Mouse (Mus musculus) MEL (cell line): Measurements from ENCODE around the gene Tbc1d23. TPM values are rescaled to one million over a fixed set of nuclear protein-coding genes. Genes with fewer than 3 reads are reported as not detected.

ENCODE experiments used
- DNase-seq: peaks from one replicate; pipeline ENCODE4 v3.0.0; 2011; ENCODE audit warnings: low read depth, low spot score
- H3K27ac ChIP-seq: 2 replicates; pipeline ENCODE4 v1.5.1; 2012; ENCODE audit warnings: low read depth, mild to moderate bottlenecking, control low read depth, low read length, moderate library complexity; ENCODE audit not compliant: control insufficient read depth
- H3K27me3 ChIP-seq, 2 experiments: fragments of 150-350 bp in 1 of 2; sonication (generic) in 1 of 2; 2 replicates each; pipeline ENCODE4 v1.6.1; 2012; ENCODE audit warnings: low read length in 2 of 2, mild to moderate bottlenecking in 2 of 2, improper control_type of control experiment in 1 of 2, moderate library complexity in 1 of 2; ENCODE audit not compliant: insufficient read depth in 2 of 2, control insufficient read depth in 1 of 2
- H3K36me3 ChIP-seq, 2 experiments: 2 replicates each; pipeline ENCODE4 v1.6.1; 2012 to 2014; ENCODE audit warnings: low read length in 2 of 2, improper control_type of control experiment in 1 of 2, inconsistent platforms in 1 of 2, mild to moderate bottlenecking in 1 of 2; ENCODE audit not compliant: insufficient read depth in 2 of 2, control insufficient read depth in 1 of 2
- H3K4me1 ChIP-seq, 2 experiments: fragments of 150-350 bp in 1 of 2; sonication (generic) in 1 of 2; 2 replicates each; pipeline ENCODE4 v1.6.1; 2012; ENCODE audit warnings: low read length in 2 of 2, improper control_type of control experiment in 1 of 2, mild to moderate bottlenecking in 1 of 2; ENCODE audit not compliant: insufficient read depth in 2 of 2, control insufficient read depth in 1 of 2
- H3K4me3 ChIP-seq, 2 experiments: fragments of 150-350 bp in 1 of 2; sonication (generic) in 1 of 2; 2 replicates each; pipeline ENCODE4 v1.5.1; 2012; ENCODE audit warnings: low read depth in 2 of 2, low read length in 2 of 2, mild to moderate bottlenecking in 2 of 2, moderate library complexity in 2 of 2, control low read depth in 1 of 2, improper control_type of control experiment in 1 of 2; ENCODE audit not compliant: control insufficient read depth in 1 of 2, insufficient read depth in 1 of 2
- H3K79me2 ChIP-seq: 2 replicates; pipeline ENCODE4 v1.6.1; 2012; ENCODE audit warnings: mild to moderate bottlenecking, low read length, moderate library complexity; ENCODE audit not compliant: control insufficient read depth, poor library complexity, insufficient read depth
- H3K9ac ChIP-seq: 2 replicates; pipeline ENCODE4 v1.6.1; 2012; ENCODE audit warnings: low read depth, mild to moderate bottlenecking, control low read depth, low read length, moderate library complexity; ENCODE audit not compliant: control insufficient read depth, poor library complexity, severe bottlenecking
- H3K9me3 ChIP-seq: fragments of 150-350 bp; sonication (generic); replicated peaks from 2 replicates; pipeline ENCODE4 v1.6.1; 2012; ENCODE audit warnings: mild to moderate bottlenecking, low read length, improper control_type of control experiment, moderate library complexity; ENCODE audit not compliant: insufficient read depth
- BHLHE40 ChIP-seq: IDR thresholded peaks from 2 replicates; pipeline ENCODE4 v1.6.1; 2012; ENCODE audit warnings: low read depth, mild to moderate bottlenecking, inconsistent platforms, low read length, improper control_type of control experiment, borderline replicate concordance
- CHD1 ChIP-seq: IDR thresholded peaks from 2 replicates; pipeline ENCODE4 v1.6.1; 2012; ENCODE audit warnings: low read depth, mild to moderate bottlenecking, inconsistent platforms, low read length, improper control_type of control experiment
- CHD2 ChIP-seq: IDR thresholded peaks from 2 replicates; pipeline ENCODE4 v1.6.1; 2011; ENCODE audit warnings: low read length, improper control_type of control experiment
- E2F4 ChIP-seq: IDR thresholded peaks from 2 replicates; pipeline ENCODE4 v1.6.1; 2011; ENCODE audit warnings: low read depth, low read length, improper control_type of control experiment, borderline replicate concordance
- ETS1 ChIP-seq: IDR thresholded peaks from 2 replicates; pipeline ENCODE4 v1.6.1; 2012; ENCODE audit warnings: low read depth, mild to moderate bottlenecking, inconsistent platforms, low read length, improper control_type of control experiment, moderate library complexity
- GABPA ChIP-seq: IDR thresholded peaks from 2 replicates; pipeline ENCODE4 v1.6.1; 2012; ENCODE audit warnings: low read depth, mild to moderate bottlenecking, inconsistent platforms, low read length, improper control_type of control experiment, moderate library complexity
- MAFK ChIP-seq: IDR thresholded peaks from 2 replicates; pipeline ENCODE4 v1.6.1; 2011; ENCODE audit warnings: low read depth, mild to moderate bottlenecking, low read length, improper control_type of control experiment, borderline replicate concordance
- MAZ ChIP-seq: IDR thresholded peaks from 2 replicates; pipeline ENCODE4 v1.6.1; 2012; ENCODE audit warnings: low read depth, mild to moderate bottlenecking, inconsistent platforms, low read length, improper control_type of control experiment
- MEF2A ChIP-seq: IDR thresholded peaks from 2 replicates; pipeline ENCODE4 v1.6.1; 2014; ENCODE audit warnings: low read depth, mild to moderate bottlenecking, inconsistent platforms, low read length, improper control_type of control experiment; ENCODE audit not compliant: poor library complexity, insufficient replicate concordance, severe bottlenecking; ENCODE audit errors: extremely low read depth
- MYB ChIP-seq: IDR thresholded peaks from 2 replicates; pipeline ENCODE4 v1.6.1; 2011; ENCODE audit warnings: mild to moderate bottlenecking, low read depth, low read length, improper control_type of control experiment
- MYC ChIP-seq: IDR thresholded peaks from 2 replicates; pipeline ENCODE4 v1.6.1; 2011; ENCODE audit warnings: low read depth, mild to moderate bottlenecking, low read length, improper control_type of control experiment, moderate library complexity
- NELFE ChIP-seq: IDR thresholded peaks from 2 replicates; pipeline ENCODE4 v1.6.1; 2011; ENCODE audit warnings: low read depth, low read length, improper control_type of control experiment
- NRF1 ChIP-seq: IDR thresholded peaks from 2 replicates; pipeline ENCODE4 v1.6.1; 2014; ENCODE audit warnings: low read depth, mild to moderate bottlenecking, inconsistent platforms, low read length, improper control_type of control experiment, moderate library complexity; ENCODE audit not compliant: poor library complexity, insufficient read depth, severe bottlenecking
- POLR2AphosphoS2 ChIP-seq: IDR thresholded peaks from 2 replicates; pipeline ENCODE4 v1.6.1; 2011; ENCODE audit warnings: low read length, improper control_type of control experiment
- RAD21 ChIP-seq: IDR thresholded peaks from 2 replicates; pipeline ENCODE4 v1.6.1; 2011; ENCODE audit warnings: mild to moderate bottlenecking, low read depth, low read length, improper control_type of control experiment
- RCOR1 ChIP-seq: IDR thresholded peaks from 2 replicates; pipeline ENCODE4 v1.6.1; 2012; ENCODE audit warnings: low read depth, mild to moderate bottlenecking, inconsistent platforms, low read length, improper control_type of control experiment
- SIN3A ChIP-seq: IDR thresholded peaks from 2 replicates; pipeline ENCODE4 v1.6.1; 2012; ENCODE audit warnings: low read length, improper control_type of control experiment, inconsistent platforms
- TAL1 ChIP-seq: IDR thresholded peaks from 2 replicates; pipeline ENCODE4 v1.6.1; 2012; ENCODE audit warnings: mild to moderate bottlenecking, inconsistent platforms, low read length, moderate library complexity, mixed read lengths
- TBP ChIP-seq: IDR thresholded peaks from 2 replicates; pipeline ENCODE4 v1.8.0; 2011; ENCODE audit warnings: low read depth, low read length, improper control_type of control experiment
- TCF12 ChIP-seq: IDR thresholded peaks from 2 replicates; pipeline ENCODE4 v1.6.1; 2014; ENCODE audit warnings: low read depth, mild to moderate bottlenecking, inconsistent platforms, low read length, improper control_type of control experiment, moderate library complexity
- UBTF ChIP-seq: IDR thresholded peaks from 2 replicates; pipeline ENCODE4 v1.6.1; 2012; ENCODE audit warnings: low read depth, mild to moderate bottlenecking, inconsistent platforms, low read length, improper control_type of control experiment, moderate library complexity, borderline replicate concordance; ENCODE audit not compliant: insufficient read depth
- ZC3H11A ChIP-seq: IDR thresholded peaks from 2 replicates; pipeline ENCODE4 v1.6.1; 2012; ENCODE audit warnings: low read depth, mild to moderate bottlenecking, inconsistent platforms, low read length, improper control_type of control experiment
- ZKSCAN1 ChIP-seq: IDR thresholded peaks from 2 replicates; pipeline ENCODE4 v1.6.1; 2012; ENCODE audit warnings: low read depth, mild to moderate bottlenecking, inconsistent platforms, low read length, improper control_type of control experiment, moderate library complexity
- ZMIZ1 ChIP-seq: IDR thresholded peaks from 2 replicates; pipeline ENCODE4 v1.6.1; 2012; ENCODE audit warnings: low read depth, mild to moderate bottlenecking, inconsistent platforms, low read length, improper control_type of control experiment, moderate library complexity
- ZNF384 ChIP-seq: IDR thresholded peaks from 2 replicates; pipeline ENCODE4 v1.6.1; 2012; ENCODE audit warnings: low read depth, mild to moderate bottlenecking, inconsistent platforms, low read length, improper control_type of control experiment
- polyA plus RNA-seq, 2 experiments: library from polyadenylated mRNA; stranded (reverse) in 1 of 2; unstranded in 1 of 2; fragments of >175 nt in 1 of 2; fragments of >200 nt in 1 of 2; gene quantifications; 2 replicates each; pipeline versions ENCODE4 v1.2.1 to v1.2.4; 2012; ENCODE audit warnings: low replicate concordance in 2 of 2, low read depth in 1 of 2; ENCODE audit not compliant: insufficient read length in 2 of 2, insufficient read depth in 1 of 2, missing spikeins in 1 of 2
- total RNA-seq: library from RNA; depleted of rRNA; stranded (reverse); fragments of 300-350 nt; gene quantifications from 2 replicates; pipeline ENCODE4 v1.2.3, GENCODE M21; 2012

Tbc1d23 gene
- total and polyA plus RNA-seq, 3 experiments, result 16.9 to 18.1 TPM; not detected in 1

DNA sequence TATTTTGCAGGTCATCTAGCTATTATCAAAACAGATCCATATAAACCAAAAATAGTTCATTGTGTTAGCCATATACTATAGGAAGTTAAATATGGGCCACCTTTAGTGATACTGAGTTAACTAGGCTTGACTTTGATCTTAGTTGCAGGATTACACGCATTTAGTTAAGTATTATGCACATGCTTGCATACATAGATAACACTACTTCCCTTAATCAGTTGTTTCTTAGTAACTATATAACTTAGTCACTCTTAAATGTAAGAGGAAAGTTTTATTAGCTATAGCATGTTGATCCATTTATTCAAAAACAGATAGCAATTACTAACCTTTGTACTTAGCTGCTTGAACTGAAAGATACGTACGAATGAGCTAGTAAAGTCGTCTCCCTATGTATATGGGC is 79.9 kb downstream of the Tbc1d23 start:
- Histone ChIP-seq H3K27ac (no peak overlapping the region), H3K27me3 (no peaks in the 10 kb centered on the region), H3K9ac (no peak overlapping the region), H3K9me3 (no peaks in the 10 kb centered on the region), H3K4me3 (no peak overlapping the region), H3K4me1 (peaks cover 0 to 2% of the 10 kb centered on the region in 2 experiments; a peak in 1 of 4 replicates), H3K36me3 (peaks cover 10 to 35% of the 10 kb centered on the region in 2 experiments), H3K79me2 (peaks cover 1% of the 10 kb centered on the region; the same call in 1 of the 2 replicates)
- no peak for DNase-seq
- TF ChIP-seq ZKSCAN1 (no peak), MYC (no peak), ZC3H11A (no peak), NELFE (no peak), UBTF (no peak), MEF2A (no peak), SIN3A (no peak), MAFK (no peak), TAL1 (no peak), GABPA (no peak), BHLHE40 (no peak), TBP (no peak), MAZ (no peak), ZNF384 (no peak), POLR2AphosphoS2 (no peak), ETS1 (no peak)

DNA sequence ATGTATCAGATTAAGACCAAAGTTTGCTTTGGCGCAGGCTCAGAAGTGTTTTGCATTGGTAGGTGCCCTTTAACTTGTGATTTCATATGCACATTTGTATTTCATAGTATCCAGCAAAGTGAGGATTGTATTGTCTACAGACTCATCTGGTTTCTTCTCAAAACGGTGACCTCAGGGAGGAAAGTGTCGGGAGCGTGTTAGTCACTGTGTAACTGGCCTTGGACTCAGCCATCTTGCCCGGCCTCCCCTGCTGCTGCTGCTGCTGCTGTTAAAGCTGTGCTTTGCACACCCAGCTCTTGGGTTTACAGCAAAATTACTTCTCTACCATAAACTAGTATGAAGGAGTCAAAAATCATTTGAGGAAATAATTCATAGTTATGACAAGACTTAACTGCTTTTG is 86.6 kb downstream of the Tbc1d23 start:
- no peak overlapping the region for H3K27ac ChIP-seq
- H3K4me3 ChIP-seq, result no peak overlapping the region
- H3K79me2 ChIP-seq, result no peaks in the 10 kb centered on the region
- DNase-seq, result no peak
- H3K27me3 ChIP-seq, result no peaks in the 10 kb centered on the region
- peaks cover 2 to 56% of the 10 kb centered on the region in 2 experiments; a peak in 2 of 4 replicates for H3K36me3 ChIP-seq
- no peaks in the 10 kb centered on the region for H3K9me3 ChIP-seq
- H3K9ac ChIP-seq, result no peak overlapping the region
- TF ChIP-seq CHD2 (no peak), MEF2A (no peak), RCOR1 (no peak), MAZ (no peak), ETS1 (no peak), NRF1 (no peak), CHD1 (no peak), RAD21 (no peak), ZMIZ1 (no peak), TCF12 (no peak), MYB (no peak), E2F4 (no peak)
- no peaks in the 10 kb centered on the region for H3K4me1 ChIP-seq
